Mouse (Mus musculus): Measurements from ENCODE around the gene Stx7. TPM values are rescaled to one million over a fixed set of nuclear protein-coding genes. Genes with fewer than 3 reads are reported as not detected.

The Stx7 gene
- polyA plus RNA-seq, 1 experiment from 2014 or later = 148 TPM

- peaks cover 10% of the 10 kb centered on the region; the same call in 1 of the 2 replicates for H3K4me1 ChIP-seq (ENCODE audit: control insufficient read depth, insufficient read depth, low read length)
- 26% methylated on average over 2 of the region's 2 CpGs for WGBS
- no peak overlapping the region for H3K4me2 ChIP-seq (ENCODE audit: low read depth, low read length)
- no peaks in the 10 kb centered on the region for H3K36me3 ChIP-seq (ENCODE audit: control insufficient read depth, insufficient read depth, low read length)
- peak overlapping the region; percentile 66 for H3K27ac ChIP-seq (ENCODE audit: low read length)
- H3K9me3 ChIP-seq (ENCODE audit: control insufficient read depth, low read length) = no peaks in the 10 kb centered on the region
- H3K27me3 ChIP-seq (replicated peaks; ENCODE audit: control insufficient read depth, insufficient read depth, low read length) = no peaks in the 10 kb centered on the region
- no peak overlapping the region for H3K9ac ChIP-seq (ENCODE audit: low read depth, low read length)
- ATAC-seq = peak; percentile 51
- no peak overlapping the region for H3K4me3 ChIP-seq (ENCODE audit: low read length)
These were observed 16.0 kb upstream of the Stx7 start for GRCm38 (mm10) chr10:24133132-24133531.

DNA sequence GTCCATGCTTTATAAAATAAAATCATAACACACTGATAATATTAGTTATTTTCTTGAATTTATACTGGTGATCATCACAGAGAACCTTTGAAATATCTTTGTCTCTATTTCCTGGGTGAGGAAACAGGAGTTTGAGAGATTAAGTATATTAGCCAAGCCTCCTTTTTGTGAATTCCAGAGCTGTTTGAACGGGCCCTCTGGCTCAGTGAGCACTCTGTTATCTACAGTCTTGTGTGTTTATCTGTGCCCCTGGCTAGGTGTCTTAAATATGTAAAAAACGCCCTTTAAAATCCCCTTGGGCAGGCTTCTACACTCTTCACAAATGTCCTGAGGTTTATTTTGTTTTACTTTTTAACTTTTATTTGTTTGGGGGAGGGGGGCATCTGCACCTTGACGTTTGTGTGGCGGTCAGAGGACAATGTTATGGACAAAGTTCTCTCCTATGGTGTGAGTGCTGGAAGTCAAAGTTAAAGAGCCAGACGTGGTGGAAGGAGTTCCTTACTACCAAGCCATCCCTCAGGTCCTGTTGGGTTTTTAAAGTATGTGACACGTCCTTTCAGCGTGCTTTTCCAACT, 14.9 kb upstream of the Stx7 start:
- no peak overlapping the region for H3K4me3 ChIP-seq (ENCODE audit: low read length)
- no peak overlapping the region for H3K9ac ChIP-seq (ENCODE audit: low read depth, low read length)
- H3K36me3 ChIP-seq (ENCODE audit: control insufficient read depth, insufficient read depth, low read length) = no peaks in the 10 kb centered on the region
- ATAC-seq = no peak
- 39% methylated on average over 7 of the region's 7 CpGs for WGBS
- H3K9me3 ChIP-seq (ENCODE audit: control insufficient read depth, low read length) = no peaks in the 10 kb centered on the region
- no peak overlapping the region for H3K27ac ChIP-seq (ENCODE audit: low read length)
- H3K4me1 ChIP-seq (ENCODE audit: control insufficient read depth, insufficient read depth, low read length) = peaks cover 15% of the 10 kb centered on the region; the same call in 1 of the 2 replicates
- no peaks in the 10 kb centered on the region for H3K27me3 ChIP-seq (replicated peaks; ENCODE audit: control insufficient read depth, insufficient read depth, low read length)
- H3K4me2 ChIP-seq (ENCODE audit: low read depth, low read length) = no peak overlapping the region

DNA sequence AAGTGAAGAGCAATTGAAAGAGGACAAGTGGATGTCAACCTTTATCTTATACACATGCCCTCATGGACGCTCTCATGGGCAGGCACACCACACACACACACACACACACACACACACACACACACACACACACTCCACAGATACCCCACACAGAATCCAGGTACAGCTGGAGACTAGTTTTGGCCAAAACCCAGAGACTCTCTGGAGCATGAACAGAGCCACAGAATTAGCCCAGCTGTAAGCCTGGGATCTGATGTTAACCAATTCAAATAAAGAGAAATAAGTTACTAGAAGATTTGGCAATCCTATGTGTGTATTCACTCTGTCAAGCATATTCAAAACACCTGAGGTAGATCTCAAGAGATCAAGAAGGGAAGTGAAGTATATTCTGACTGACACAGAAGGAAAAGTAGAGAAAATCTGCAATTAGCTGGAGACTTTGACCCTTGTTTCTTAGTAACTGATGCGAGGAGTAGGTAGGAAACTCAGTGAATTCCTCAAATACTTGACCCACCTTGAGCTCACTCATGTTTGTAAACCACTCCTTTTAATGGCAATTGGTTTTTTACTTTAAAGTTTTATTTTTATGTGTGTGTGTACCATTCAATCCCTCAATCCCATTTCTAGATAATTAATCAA, 10.4 kb upstream of the Stx7 start:
- Histone ChIP-seq H3K4me2 (ENCODE audit: low read depth, low read length) (no peak overlapping the region), H3K9ac (ENCODE audit: low read depth, low read length) (no peak overlapping the region), H3K4me3 (ENCODE audit: low read length) (no peak overlapping the region), H3K4me1 (ENCODE audit: control insufficient read depth, insufficient read depth, low read length) (peaks cover 15% of the 10 kb centered on the region), H3K9me3 (ENCODE audit: control insufficient read depth, low read length) (no peaks in the 10 kb centered on the region), H3K36me3 (ENCODE audit: control insufficient read depth, insufficient read depth, low read length) (no peaks in the 10 kb centered on the region), H3K27ac (ENCODE audit: low read length) (peak overlapping the region; percentile 37), H3K27me3 (replicated peaks; ENCODE audit: control insufficient read depth, insufficient read depth, low read length) (no peaks in the 10 kb centered on the region)
- ATAC-seq = peak; percentile 72
- WGBS = 49% methylated on average over 2 of the region's 2 CpGs

GRCm38 (mm10) chr10:24142735-24143134, 6.4 kb upstream of the Stx7 start:
- no peaks in the 10 kb centered on the region for H3K27me3 ChIP-seq (replicated peaks; ENCODE audit: control insufficient read depth, insufficient read depth, low read length)
- whole genome bisulfite sequencing = 81% methylated on average over 3 of the region's 3 CpGs
- 0 out of 2 replicates have a peak, but pooled peaks have one; percentile 33 for ATAC-seq

GRCm38 (mm10) chr10:24150086-24150485, 984 bp downstream of the Stx7 start:
- Histone ChIP-seq H3K9me3 (ENCODE audit: control insufficient read depth, low read length) (no peaks in the 10 kb centered on the region), H3K4me1 (ENCODE audit: control insufficient read depth, insufficient read depth, low read length) (peaks cover 17% of the 10 kb centered on the region), H3K27me3 (replicated peaks; ENCODE audit: control insufficient read depth, insufficient read depth, low read length) (no peaks in the 10 kb centered on the region), H3K27ac (ENCODE audit: low read length) (peak overlapping the region; percentile 51; the same call in 1 of the 2 replicates), H3K9ac (ENCODE audit: low read depth, low read length) (peak overlapping the region; percentile 57), H3K4me2 (ENCODE audit: low read depth, low read length) (peak overlapping the region; percentile 62), H3K36me3 (ENCODE audit: control insufficient read depth, insufficient read depth, low read length) (no peaks in the 10 kb centered on the region), H3K4me3 (ENCODE audit: low read length) (peak overlapping the region; percentile 84)
- 23% methylated on average over 7 of the region's 7 CpGs for WGBS
- ATAC-seq = peak; percentile 30; the same call in 1 of the 2 replicates

More at GRCm38 (mm10) chr10:24142735-24143134, 6.4 kb upstream of the Stx7 start:
- Histone ChIP-seq H3K9ac (ENCODE audit: low read depth, low read length) (no peak overlapping the region), H3K4me3 (ENCODE audit: low read length) (no peak overlapping the region), H3K4me2 (ENCODE audit: low read depth, low read length) (no peak overlapping the region), H3K36me3 (ENCODE audit: control insufficient read depth, insufficient read depth, low read length) (no peaks in the 10 kb centered on the region), H3K27ac (ENCODE audit: low read length) (no peak overlapping the region), H3K9me3 (ENCODE audit: control insufficient read depth, low read length) (no peaks in the 10 kb centered on the region), H3K4me1 (ENCODE audit: control insufficient read depth, insufficient read depth, low read length) (peaks cover 5% of the 10 kb centered on the region; the same call in 1 of the 2 replicates)

DNA sequence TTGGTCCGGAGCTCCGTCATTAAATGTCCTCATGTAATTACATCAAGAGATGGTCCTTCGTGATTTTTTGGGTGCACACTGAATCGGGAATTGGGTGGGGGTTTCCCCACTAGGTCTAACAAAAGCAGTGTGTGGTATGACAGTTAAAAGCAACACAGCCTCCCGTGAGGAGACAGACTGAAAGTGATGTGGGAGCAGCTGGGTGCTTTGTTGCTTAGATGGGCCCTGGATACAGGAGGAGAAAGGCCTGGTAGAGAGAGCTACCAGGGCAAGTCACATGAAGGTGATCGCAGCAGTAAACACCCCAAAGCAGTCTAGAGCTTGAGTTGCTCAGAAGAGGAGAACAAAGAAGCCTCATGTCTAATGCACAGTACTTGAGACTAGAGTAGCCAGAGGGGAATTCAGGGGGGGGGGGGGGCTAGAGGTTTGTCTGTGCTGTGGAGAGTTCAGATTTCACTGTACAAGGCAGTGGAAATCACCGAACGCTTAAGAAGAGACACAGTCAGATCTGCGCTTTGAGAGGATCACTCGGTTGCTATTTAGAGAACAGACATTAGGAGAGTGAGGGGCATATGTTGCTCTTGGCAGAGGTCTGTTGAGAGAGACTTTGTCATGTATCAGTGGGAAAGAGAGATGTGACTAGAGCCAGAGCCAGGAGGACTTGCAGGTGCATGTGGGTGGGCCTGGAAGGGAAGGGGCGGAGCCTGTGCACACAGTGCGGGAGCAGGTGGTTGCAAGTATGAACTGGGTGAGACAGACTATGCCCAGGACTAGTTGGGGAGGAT, 9.6 kb downstream of the Stx7 start:
- Histone ChIP-seq H3K36me3 (ENCODE audit: control insufficient read depth, insufficient read depth, low read length) (peaks cover 16% of the 10 kb centered on the region), H3K4me2 (ENCODE audit: low read depth, low read length) (no peak overlapping the region), H3K27ac (ENCODE audit: low read length) (no peak overlapping the region), H3K9ac (ENCODE audit: low read depth, low read length) (no peak overlapping the region), H3K4me1 (ENCODE audit: control insufficient read depth, insufficient read depth, low read length) (peaks cover 4% of the 10 kb centered on the region; the same call in 1 of the 2 replicates), H3K9me3 (ENCODE audit: control insufficient read depth, low read length) (no peaks in the 10 kb centered on the region), H3K4me3 (ENCODE audit: low read length) (no peak overlapping the region), H3K27me3 (replicated peaks; ENCODE audit: control insufficient read depth, insufficient read depth, low read length) (no peaks in the 10 kb centered on the region)
- peak; percentile 52 for ATAC-seq
- WGBS = 90% methylated on average over 12 of the region's 12 CpGs

DNA sequence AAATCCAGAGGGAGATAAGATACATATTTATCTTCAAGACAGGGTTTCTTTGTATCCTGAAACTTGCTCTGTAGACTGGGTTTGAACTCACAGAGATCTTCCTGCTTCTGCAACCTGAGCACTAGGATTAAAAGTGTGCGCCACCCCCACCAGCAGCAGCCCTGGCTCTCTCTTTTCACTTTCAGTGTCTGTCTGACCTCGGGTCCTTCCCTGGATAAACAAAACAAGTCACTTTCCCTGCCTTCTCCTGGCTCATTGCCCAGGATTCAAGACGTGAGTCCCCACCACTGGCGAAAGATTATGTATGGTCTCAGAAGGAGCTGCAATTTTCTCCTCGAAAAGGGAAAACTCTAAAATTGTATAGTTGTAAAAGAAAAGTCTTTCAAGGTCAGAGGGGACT, 10.5 kb downstream of the Stx7 start:
- ATAC-seq = no peak
- Histone ChIP-seq H3K4me2 (ENCODE audit: low read depth, low read length) (no peak overlapping the region), H3K27ac (ENCODE audit: low read length) (no peak overlapping the region), H3K9me3 (ENCODE audit: control insufficient read depth, low read length) (no peaks in the 10 kb centered on the region), H3K27me3 (replicated peaks; ENCODE audit: control insufficient read depth, insufficient read depth, low read length) (no peaks in the 10 kb centered on the region), H3K36me3 (ENCODE audit: control insufficient read depth, insufficient read depth, low read length) (peaks cover 16% of the 10 kb centered on the region), H3K4me3 (ENCODE audit: low read length) (no peak overlapping the region), H3K4me1 (ENCODE audit: control insufficient read depth, insufficient read depth, low read length) (peaks cover 11% of the 10 kb centered on the region), H3K9ac (ENCODE audit: low read depth, low read length) (no peak overlapping the region)
- 48% methylated on average over 5 of the region's 5 CpGs for WGBS

GRCm38 (mm10) chr10:24160349-24160748, 11.2 kb downstream of the Stx7 start:
- no peak overlapping the region for H3K4me2 ChIP-seq (ENCODE audit: low read depth, low read length)
- H3K9me3 ChIP-seq (ENCODE audit: control insufficient read depth, low read length) = no peaks in the 10 kb centered on the region
- ATAC-seq = no peak
- H3K9ac ChIP-seq (ENCODE audit: low read depth, low read length) = no peak overlapping the region
- peaks cover 16% of the 10 kb centered on the region for H3K36me3 ChIP-seq (ENCODE audit: control insufficient read depth, insufficient read depth, low read length)
- WGBS = 84% methylated on average over 7 of the region's 7 CpGs
- no peak overlapping the region for H3K27ac ChIP-seq (ENCODE audit: low read length)
- H3K4me1 ChIP-seq (ENCODE audit: control insufficient read depth, insufficient read depth, low read length) = peaks cover 16% of the 10 kb centered on the region
- no peak overlapping the region for H3K4me3 ChIP-seq (ENCODE audit: low read length)
- H3K27me3 ChIP-seq (replicated peaks; ENCODE audit: control insufficient read depth, insufficient read depth, low read length) = no peaks in the 10 kb centered on the region

- ATAC-seq = peak; percentile 85
- H3K9me3 ChIP-seq (ENCODE audit: control insufficient read depth, low read length) = no peaks in the 10 kb centered on the region
- H3K9ac ChIP-seq (ENCODE audit: low read depth, low read length) = no peak overlapping the region
- no peaks in the 10 kb centered on the region for H3K27me3 ChIP-seq (replicated peaks; ENCODE audit: control insufficient read depth, insufficient read depth, low read length)
- WGBS = 26% methylated on average over 11 of the region's 11 CpGs
- peaks cover 18% of the 10 kb centered on the region for H3K4me1 ChIP-seq (ENCODE audit: control insufficient read depth, insufficient read depth, low read length)
- peaks cover 1% of the 10 kb centered on the region; the same call in 1 of the 2 replicates for H3K36me3 ChIP-seq (ENCODE audit: control insufficient read depth, insufficient read depth, low read length)
- H3K4me2 ChIP-seq (ENCODE audit: low read depth, low read length) = no peak overlapping the region
- H3K27ac ChIP-seq (ENCODE audit: low read length) = peak overlapping the region; percentile 21; the same call in 1 of the 2 replicates
- H3K4me3 ChIP-seq (ENCODE audit: low read length) = no peak overlapping the region
These were observed 15.2 kb downstream of the Stx7 start for GRCm38 (mm10) chr10:24164137-24164908.
